Mouse (Mus musculus) MEL (cell line): ENCODE results near the gene Rhob. TPM values are rescaled to one million over a fixed set of nuclear protein-coding genes. Genes with fewer than 3 reads are reported as not detected.
A peak's percentile ranks its signal among the peaks of the same experiment; 100 is the strongest.

Source experiments
- DNase-seq: peaks from one replicate; pipeline ENCODE4 v3.0.0; 2011; ENCODE audit warnings: low read depth, low spot score
- H3K27ac ChIP-seq: 2 replicates; pipeline ENCODE4 v1.5.1; 2012; ENCODE audit warnings: low read depth, mild to moderate bottlenecking, control low read depth, low read length, moderate library complexity; ENCODE audit not compliant: control insufficient read depth
- H3K27me3 ChIP-seq, 2 experiments: fragments of 150-350 bp in 1 of 2; sonication (generic) in 1 of 2; 2 replicates each; pipeline ENCODE4 v1.6.1; 2012; ENCODE audit warnings: low read length in 2 of 2, mild to moderate bottlenecking in 2 of 2, improper control_type of control experiment in 1 of 2, moderate library complexity in 1 of 2; ENCODE audit not compliant: insufficient read depth in 2 of 2, control insufficient read depth in 1 of 2
- H3K36me3 ChIP-seq, 2 experiments: 2 replicates each; pipeline ENCODE4 v1.6.1; 2012 to 2014; ENCODE audit warnings: low read length in 2 of 2, improper control_type of control experiment in 1 of 2, inconsistent platforms in 1 of 2, mild to moderate bottlenecking in 1 of 2; ENCODE audit not compliant: insufficient read depth in 2 of 2, control insufficient read depth in 1 of 2
- H3K4me1 ChIP-seq, 2 experiments: fragments of 150-350 bp in 1 of 2; sonication (generic) in 1 of 2; 2 replicates each; pipeline ENCODE4 v1.6.1; 2012; ENCODE audit warnings: low read length in 2 of 2, improper control_type of control experiment in 1 of 2, mild to moderate bottlenecking in 1 of 2; ENCODE audit not compliant: insufficient read depth in 2 of 2, control insufficient read depth in 1 of 2
- H3K4me3 ChIP-seq, 2 experiments: fragments of 150-350 bp in 1 of 2; sonication (generic) in 1 of 2; 2 replicates each; pipeline ENCODE4 v1.5.1; 2012; ENCODE audit warnings: low read depth in 2 of 2, low read length in 2 of 2, mild to moderate bottlenecking in 2 of 2, moderate library complexity in 2 of 2, control low read depth in 1 of 2, improper control_type of control experiment in 1 of 2; ENCODE audit not compliant: control insufficient read depth in 1 of 2, insufficient read depth in 1 of 2
- H3K79me2 ChIP-seq: 2 replicates; pipeline ENCODE4 v1.6.1; 2012; ENCODE audit warnings: mild to moderate bottlenecking, low read length, moderate library complexity; ENCODE audit not compliant: control insufficient read depth, poor library complexity, insufficient read depth
- H3K9ac ChIP-seq: 2 replicates; pipeline ENCODE4 v1.6.1; 2012; ENCODE audit warnings: low read depth, mild to moderate bottlenecking, control low read depth, low read length, moderate library complexity; ENCODE audit not compliant: control insufficient read depth, poor library complexity, severe bottlenecking
- H3K9me3 ChIP-seq: fragments of 150-350 bp; sonication (generic); replicated peaks from 2 replicates; pipeline ENCODE4 v1.6.1; 2012; ENCODE audit warnings: mild to moderate bottlenecking, low read length, improper control_type of control experiment, moderate library complexity; ENCODE audit not compliant: insufficient read depth
- E2F4 ChIP-seq: IDR thresholded peaks from 2 replicates; pipeline ENCODE4 v1.6.1; 2011; ENCODE audit warnings: low read depth, low read length, improper control_type of control experiment, borderline replicate concordance
- ETS1 ChIP-seq: IDR thresholded peaks from 2 replicates; pipeline ENCODE4 v1.6.1; 2012; ENCODE audit warnings: low read depth, mild to moderate bottlenecking, inconsistent platforms, low read length, improper control_type of control experiment, moderate library complexity
- HCFC1 ChIP-seq: IDR thresholded peaks from 2 replicates; pipeline ENCODE4 v1.6.1; 2012; ENCODE audit warnings: low read depth, mild to moderate bottlenecking, inconsistent platforms, low read length, improper control_type of control experiment, moderate library complexity
- MXI1 ChIP-seq: IDR thresholded peaks from 2 replicates; pipeline ENCODE4 v1.6.1; 2011; ENCODE audit warnings: mild to moderate bottlenecking, low read depth, low read length, improper control_type of control experiment
- NELFE ChIP-seq: IDR thresholded peaks from 2 replicates; pipeline ENCODE4 v1.6.1; 2011; ENCODE audit warnings: low read depth, low read length, improper control_type of control experiment
- NRF1 ChIP-seq: IDR thresholded peaks from 2 replicates; pipeline ENCODE4 v1.6.1; 2014; ENCODE audit warnings: low read depth, mild to moderate bottlenecking, inconsistent platforms, low read length, improper control_type of control experiment, moderate library complexity; ENCODE audit not compliant: poor library complexity, insufficient read depth, severe bottlenecking
- POLR2AphosphoS2 ChIP-seq: IDR thresholded peaks from 2 replicates; pipeline ENCODE4 v1.6.1; 2011; ENCODE audit warnings: low read length, improper control_type of control experiment
- SIN3A ChIP-seq: IDR thresholded peaks from 2 replicates; pipeline ENCODE4 v1.6.1; 2012; ENCODE audit warnings: low read length, improper control_type of control experiment, inconsistent platforms
- ZKSCAN1 ChIP-seq: IDR thresholded peaks from 2 replicates; pipeline ENCODE4 v1.6.1; 2012; ENCODE audit warnings: low read depth, mild to moderate bottlenecking, inconsistent platforms, low read length, improper control_type of control experiment, moderate library complexity
- polyA plus RNA-seq, 2 experiments: library from polyadenylated mRNA; stranded (reverse) in 1 of 2; unstranded in 1 of 2; fragments of >175 nt in 1 of 2; fragments of >200 nt in 1 of 2; gene quantifications; 2 replicates each; pipeline versions ENCODE4 v1.2.1 to v1.2.4; 2012; ENCODE audit warnings: low replicate concordance in 2 of 2, low read depth in 1 of 2; ENCODE audit not compliant: insufficient read length in 2 of 2, insufficient read depth in 1 of 2, missing spikeins in 1 of 2
- total RNA-seq: library from RNA; depleted of rRNA; stranded (reverse); fragments of 300-350 nt; gene quantifications from 2 replicates; pipeline ENCODE4 v1.2.3, GENCODE M21; 2012

Gene Rhob
- total and polyA plus RNA-seq, 3 experiments: 1.8 to 6.0 TPM; not detected in 1

- Histone ChIP-seq H3K36me3 (no peaks in the 10 kb centered on the region; a peak in 1 of 4 replicates), H3K9me3 (no peaks in the 10 kb centered on the region), H3K79me2 (no peaks in the 10 kb centered on the region; the same call in 1 of the 2 replicates), H3K4me3 (no peak overlapping the region), H3K9ac (no peak overlapping the region), H3K27ac (no peak overlapping the region), H3K27me3 (no peaks in the 10 kb centered on the region; a peak in 1 of 4 replicates), H3K4me1 (peaks cover 2 to 19% of the 10 kb centered on the region in 2 experiments)
- TF ChIP-seq ZKSCAN1: no peak
- no peak for TF ChIP-seq E2F4
- TF ChIP-seq MXI1: peak; percentile 37; the same call in 1 of the 2 replicates
- no peak for TF ChIP-seq HCFC1
- TF ChIP-seq ETS1: peak; percentile 8; the same call in 1 of the 2 replicates
- TF ChIP-seq SIN3A: 0 out of 2 replicates have a peak, but pooled peaks have one; percentile 14
- DNase-seq: peak; percentile 42
These were observed 1.9 kb upstream of the Rhob start for GRCm38 (mm10) chr12:8501571-8502305.

GRCm38 (mm10) chr12:8500597-8501570 is 1.1 kb upstream of the Rhob start:
- no peaks in the 10 kb centered on the region; a peak in 1 of 4 replicates for H3K36me3 ChIP-seq
- no peak for DNase-seq
- TF ChIP-seq NELFE (no peak), POLR2AphosphoS2 (no peak)
- H3K4me1 ChIP-seq: peaks cover 2 to 19% of the 10 kb centered on the region in 2 experiments
- peak overlapping the region; percentile 78 to 91 for H3K4me3 ChIP-seq
- peak overlapping the region; percentile 62 for H3K9ac ChIP-seq
- no peaks in the 10 kb centered on the region for H3K27me3 ChIP-seq
- H3K9me3 ChIP-seq: no peaks in the 10 kb centered on the region
- H3K27ac ChIP-seq: peak overlapping the region; percentile 48
- H3K79me2 ChIP-seq: no peaks in the 10 kb centered on the region; the same call in 1 of the 2 replicates

- peak; percentile 58 for DNase-seq
- peak overlapping the region; percentile 78 to 91 for H3K4me3 ChIP-seq
- no peaks in the 10 kb centered on the region; a peak in 1 of 4 replicates for H3K36me3 ChIP-seq
- peaks cover 2 to 19% of the 10 kb centered on the region in 2 experiments for H3K4me1 ChIP-seq
- no peaks in the 10 kb centered on the region; the same call in 1 of the 2 replicates for H3K79me2 ChIP-seq
- H3K27me3 ChIP-seq: no peaks in the 10 kb centered on the region
- no peaks in the 10 kb centered on the region for H3K9me3 ChIP-seq
- H3K27ac ChIP-seq: no peak overlapping the region
- TF ChIP-seq NRF1 (peak; percentile 44; the same call in 1 of the 2 replicates), HCFC1 (no peak)
- H3K9ac ChIP-seq: peak overlapping the region; percentile 65
These were observed 573 bp downstream of the Rhob start for GRCm38 (mm10) chr12:8499001-8499870.
